Mouse (Mus musculus) ZHBTc4 (cell line): ENCODE measurements at regions not wholly inside any gene's neighbourhood (a gene's known extent, or its start where the extent isn't known, plus 50 kb on each side); places are given as distances from the start of the nearest gene placed in this dataset.

Source experiments
- DNase-seq: peaks from one replicate; pipeline ENCODE4 v3.0.0-alpha.2; 2011; ENCODE audit warnings: low read depth, low spot score

- DNase-seq: no peak
These were observed 342.4 kb upstream of the Kirrel3 start for GRCm38 (mm10) chr9:34143131-34143795.

- no peak for DNase-seq
These were observed 330.3 kb upstream of the Kirrel3 start for GRCm38 (mm10) chr9:34155240-34156019.

DNA sequence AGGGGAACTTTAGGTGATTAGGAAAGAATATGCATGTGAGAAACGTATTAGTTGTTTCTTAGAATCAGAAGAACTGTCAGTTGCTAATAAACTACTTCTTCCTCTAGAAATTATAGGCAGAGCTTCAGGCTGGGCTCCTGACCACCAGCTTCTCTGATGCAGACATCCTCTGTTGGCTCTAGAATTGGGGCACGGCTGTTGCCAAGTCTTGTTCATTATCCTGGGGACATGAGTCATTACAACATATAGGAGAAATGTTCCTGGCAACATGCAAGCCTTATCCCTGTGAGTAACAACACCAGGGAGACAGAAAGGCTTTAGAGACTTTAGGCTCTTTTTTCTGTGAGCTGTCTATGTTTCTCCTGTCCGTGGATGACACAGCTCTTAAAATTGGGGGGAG, 329.1 kb upstream of the Kirrel3 start:
- DNase-seq: no peak

GRCm38 (mm10) chr9:34161119-34161518, 324.6 kb upstream of the Kirrel3 start:
- no peak for DNase-seq

GRCm38 (mm10) chr9:34186314-34186713, 299.4 kb upstream of the Kirrel3 start:
- no peak for DNase-seq

GRCm38 (mm10) chr9:34192542-34192941, 293.2 kb upstream of the Kirrel3 start:
- no peak for DNase-seq

DNA sequence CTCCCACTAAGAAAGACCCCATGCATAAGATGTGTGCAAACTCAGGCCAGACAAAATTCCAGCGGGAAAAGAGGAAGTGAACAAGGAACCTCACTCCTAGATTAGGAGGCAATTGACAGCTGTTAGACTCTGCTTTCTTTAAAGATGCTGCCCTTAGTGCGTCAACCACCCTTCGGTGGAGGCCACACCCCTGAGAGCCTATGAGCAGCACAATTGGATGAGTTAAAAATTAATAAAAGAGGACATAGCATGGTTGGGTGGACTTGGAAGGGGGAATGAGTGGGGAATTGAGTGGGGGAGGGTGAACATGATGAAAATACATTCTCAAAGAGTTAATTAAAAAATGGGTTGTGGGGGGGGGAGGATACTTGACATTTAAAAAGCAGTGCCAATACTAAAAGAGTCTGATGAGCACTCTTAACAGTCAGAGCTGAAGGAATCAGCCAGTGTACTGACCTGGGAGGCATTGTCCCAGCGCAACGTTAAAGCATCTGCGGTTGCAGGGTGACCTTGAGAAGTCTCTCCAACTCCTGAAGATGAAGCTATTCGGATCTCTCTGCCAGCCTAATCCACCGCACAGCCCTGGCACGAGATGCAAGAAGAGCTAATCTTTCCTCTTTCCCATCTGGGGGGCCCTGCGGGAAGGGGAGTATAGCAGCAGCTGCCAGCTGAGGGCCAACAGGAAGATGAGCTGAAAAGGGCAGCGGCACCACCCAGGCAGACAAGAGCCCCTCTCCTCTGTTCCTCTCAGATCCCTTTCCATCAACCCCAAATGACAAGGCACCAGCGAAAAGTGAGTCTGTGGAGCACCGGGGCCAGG, 283.4 kb upstream of the Kirrel3 start:
- DNase-seq: no peak

DNA sequence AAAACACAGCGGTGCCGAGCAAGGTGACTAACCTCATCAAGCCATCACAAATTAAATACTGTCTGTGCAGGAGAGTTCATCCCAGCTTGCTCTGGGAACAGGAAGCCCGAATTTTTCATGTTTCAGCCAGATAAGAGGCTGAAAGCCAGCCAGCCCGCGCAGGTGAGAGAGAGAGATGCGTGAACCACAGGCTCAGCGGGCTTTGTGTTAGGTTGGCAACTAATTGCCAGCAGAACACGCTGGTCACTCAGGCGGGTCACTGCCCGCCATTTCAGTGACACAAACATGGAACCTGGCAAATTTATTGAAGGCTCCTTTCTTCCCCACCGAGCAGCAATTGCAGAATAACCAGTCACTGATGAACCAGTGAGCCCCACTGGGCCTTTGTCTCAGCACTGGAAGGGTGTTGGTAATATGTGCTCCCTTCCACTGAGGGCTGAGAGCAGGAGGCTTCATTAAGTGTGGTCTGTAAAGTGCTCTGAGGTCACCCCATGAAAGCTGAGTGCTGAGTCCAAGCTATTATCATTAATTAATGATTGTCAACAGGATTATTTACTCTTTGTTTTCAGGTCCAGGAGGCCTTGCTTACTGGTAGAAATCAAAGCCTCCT, 282.6 kb upstream of the Kirrel3 start:
- peak; percentile 6 for DNase-seq

GRCm38 (mm10) chr9:34203624-34204365, 281.9 kb upstream of the Kirrel3 start:
- no peak for DNase-seq

DNA sequence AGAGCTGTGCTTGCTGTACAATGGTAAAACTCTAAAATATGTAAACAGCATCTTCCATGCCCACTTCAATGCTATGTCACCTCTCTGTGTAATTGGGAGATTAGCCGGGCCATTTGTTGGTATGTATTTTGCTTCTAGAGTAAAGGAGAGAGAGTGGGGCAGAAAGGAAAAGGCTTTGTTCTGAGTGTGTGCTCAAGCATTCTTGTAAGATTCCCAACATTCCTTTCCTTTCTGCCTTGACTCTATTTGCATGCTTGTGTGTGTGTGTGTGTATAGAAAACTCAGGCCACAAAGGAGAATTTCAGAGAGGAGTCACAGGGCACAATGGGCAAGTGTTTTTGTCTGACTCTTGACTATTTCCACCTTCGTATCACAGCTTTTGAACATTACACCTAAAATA, 281.2 kb upstream of the Kirrel3 start:
- DNase-seq: peak; percentile 30

DNA sequence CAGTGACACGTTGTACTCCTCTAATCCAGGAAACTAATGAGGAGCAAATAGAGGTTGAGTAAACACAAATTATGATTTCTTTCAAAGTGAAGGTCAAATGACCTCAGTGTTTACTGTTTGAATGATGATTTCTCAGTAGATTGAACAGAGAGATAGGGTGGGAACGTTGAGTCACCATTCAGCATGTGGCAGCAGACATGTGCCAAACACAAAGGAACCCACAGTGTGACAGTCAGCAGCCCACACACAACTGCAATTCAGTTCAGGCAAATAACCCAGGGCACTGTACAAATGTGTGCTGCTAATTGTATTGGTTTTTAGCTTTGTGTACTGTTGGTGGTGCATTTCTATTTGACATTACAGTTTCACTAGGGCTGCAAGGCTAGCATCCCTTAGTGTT, 254.1 kb upstream of the Kirrel3 start:
- no peak for DNase-seq

GRCm38 (mm10) chr9:34234734-34235133, 251.0 kb upstream of the Kirrel3 start:
- no peak for DNase-seq

DNA sequence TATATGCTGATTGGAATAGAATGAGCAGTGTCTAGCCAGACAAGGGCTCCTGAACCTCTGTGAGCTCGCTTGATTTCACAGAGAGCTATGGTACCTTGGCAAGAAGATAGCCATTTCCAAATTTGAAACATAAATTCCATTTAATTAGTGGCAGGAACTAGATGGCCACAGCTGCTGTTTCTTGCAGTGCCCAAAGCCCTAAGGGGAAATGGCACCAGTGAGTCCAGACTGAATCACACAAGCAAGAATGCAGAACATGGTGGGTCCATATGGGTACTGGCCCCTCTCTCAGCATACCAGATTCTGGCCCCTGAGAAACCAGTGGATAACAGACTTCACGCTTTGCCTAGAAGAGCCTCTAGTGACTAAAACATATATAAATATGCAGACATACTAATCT, 246.2 kb upstream of the Kirrel3 start:
- no peak for DNase-seq

- no peak for DNase-seq
These were observed 242.0 kb upstream of the Kirrel3 start for GRCm38 (mm10) chr9:34243674-34244073.

GRCm38 (mm10) chr9:34244576-34244975, 241.1 kb upstream of the Kirrel3 start:
- DNase-seq: no peak

- no peak for DNase-seq
These were observed 232.9 kb upstream of the Kirrel3 start for GRCm38 (mm10) chr9:34252796-34253195.

DNA sequence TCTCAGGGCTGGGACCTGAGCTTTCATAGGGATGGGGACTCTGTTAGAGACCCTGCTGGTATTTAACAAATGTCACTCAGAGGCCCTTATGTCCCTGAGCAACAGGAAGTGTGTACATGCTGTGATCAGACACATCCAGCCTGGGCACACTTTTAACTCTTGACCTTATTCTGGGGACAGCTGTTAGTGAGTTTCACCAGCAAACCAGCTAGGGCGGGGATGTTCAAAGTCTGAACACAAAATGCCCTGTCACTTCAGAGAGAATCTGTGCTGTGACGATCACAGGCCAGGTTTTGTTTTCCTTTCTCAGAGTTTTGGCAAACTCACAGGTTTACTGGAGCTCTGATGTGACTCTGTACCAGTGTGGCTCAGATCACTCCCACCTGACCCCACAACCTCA, 227.2 kb upstream of the Kirrel3 start:
- DNase-seq: no peak

DNA sequence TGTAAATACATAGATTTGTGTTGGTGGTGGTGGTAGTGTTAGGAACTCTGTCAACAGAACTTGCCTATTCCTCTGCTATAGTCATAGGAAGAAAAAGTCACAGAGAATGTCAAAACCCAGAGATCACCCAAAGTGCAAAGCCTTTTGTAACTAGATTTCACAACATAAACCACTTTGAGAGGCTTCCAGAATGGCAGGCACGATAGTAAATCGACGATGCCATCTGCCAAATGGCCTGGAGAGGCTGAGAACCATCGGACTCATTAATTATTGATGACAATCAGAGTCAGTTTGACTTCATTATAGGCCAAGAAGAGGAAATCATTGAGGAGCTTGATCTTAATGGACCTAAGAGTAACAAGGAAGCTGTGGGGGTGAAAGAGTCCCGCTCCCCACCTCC, 207.6 kb upstream of the Kirrel3 start:
- DNase-seq: no peak

- DNase-seq: no peak
These were observed 206.3 kb upstream of the Kirrel3 start for GRCm38 (mm10) chr9:34279386-34279785.

- DNase-seq: peak; percentile 89
These were observed 205.8 kb upstream of the Kirrel3 start for GRCm38 (mm10) chr9:34279906-34280305.
